ENCODE assay signal across 19 mouse cellular contexts in genomic region chr2:150867021-150867420, GRCm38 (mm10).
"Had no signal": no experiment of that assay in that cellular context is flagged by ENCODE, and none has a peak within 500 bp of the region (broad histone marks: within the 10 kb centered on the region; RNA-seq: fewer than 3 reads in every experiment).

No protein-coding gene starts in this region.

- H3K4me3 ChIP-seq: midbrain, embryonic 10.5 days; midbrain, embryonic 12.5 days; myocyte; neural tube, embryonic 13.5 days; neural tube, embryonic 15.5 days had no signal

- H3K27me3 ChIP-seq: midbrain, embryonic 12.5 days; neural tube, embryonic 13.5 days; neural tube, embryonic 15.5 days had no signal

- H3K9me3 ChIP-seq: midbrain, embryonic 12.5 days; neural tube, embryonic 15.5 days had no signal

- H3K9ac ChIP-seq: lung, embryonic 14.5 days; midbrain, embryonic 12.5 days; neural tube, embryonic 13.5 days; neural tube, embryonic 15.5 days had no signal

- H3K4me1 ChIP-seq: midbrain, embryonic 10.5 days; midbrain, embryonic 12.5 days; neural tube, embryonic 13.5 days; neural tube, embryonic 15.5 days had no signal

- H3K27ac ChIP-seq: midbrain, embryonic 10.5 days; midbrain, embryonic 12.5 days; neural tube, embryonic 13.5 days; neural tube, embryonic 15.5 days had no signal

- H3K4me2 ChIP-seq: lung, embryonic 14.5 days; midbrain, embryonic 12.5 days; neural tube, embryonic 13.5 days; neural tube, embryonic 15.5 days had no signal

- ATAC-seq: midbrain, embryonic 16.5 days had no signal

- H3K36me3 ChIP-seq: midbrain, embryonic 10.5 days; midbrain, embryonic 12.5 days; neural tube, embryonic 13.5 days; neural tube, embryonic 15.5 days had no signal

- DNase-seq: lung, adult 18-20 months; lung, embryonic 14.5 days; lung, postnatal 10 days; lung, postnatal 4 days; midbrain, embryonic 14.5 days; retina, postnatal 1 day; right cerebral cortex, adult 18-20 months; right cerebral cortex, postnatal 25 days; right cerebral cortex, postnatal 4 days; spleen, adult 18-20 months; thymus, adult 2 months; thymus, postnatal 25 days; thymus, postnatal 4 days had no signal
